Mouse (Mus musculus) bone marrow, adult 2 months (tissue): Measurements from ENCODE around the gene Zfp69. TPM values are rescaled to one million over a fixed set of nuclear protein-coding genes. Genes with fewer than 3 reads are reported as not detected.

ENCODE experiments used
- H3K27ac ChIP-seq: fragments of 200-500 bp; 2 replicates; pipeline ENCODE4 v1.5.1; 2012; ENCODE audit warnings: low read depth, mild to moderate bottlenecking, control low read depth, inconsistent platforms, low read length; ENCODE audit not compliant: control insufficient read depth, poor library complexity, insufficient read depth
- H3K4me1 ChIP-seq: fragments of 200-500 bp; 2 replicates; pipeline ENCODE4 v1.6.1; 2011; ENCODE audit warnings: low read length; ENCODE audit not compliant: control insufficient read depth, insufficient read depth
- H3K4me3 ChIP-seq: fragments of 200-500 bp; replicated peaks from 2 replicates; pipeline ENCODE3; 2011; ENCODE audit warnings: mild to moderate bottlenecking, low read depth, low read length, control low read depth; ENCODE audit not compliant: control insufficient read depth
- CTCF ChIP-seq: fragments of 200-500 bp; IDR thresholded peaks from 2 replicates; pipeline ENCODE4 v1.5.1; 2011; ENCODE audit warnings: low read length, control low read depth; ENCODE audit not compliant: control insufficient read depth, insufficient read depth
- POLR2A ChIP-seq: fragments of 200-500 bp; IDR thresholded peaks from 2 replicates; pipeline ENCODE4 v1.6.1; 2011; ENCODE audit warnings: low read depth, mild to moderate bottlenecking, control low read depth, low read length, borderline replicate concordance; ENCODE audit not compliant: control insufficient read depth
- WGBS: fragments of 180-500 bp; shearing (Covaris S2); methylation state at CpG from one replicate; pipeline ENCODE4 v1.1.7; 2018; 5-methylcytosine and 5-hydroxymethylcytosine counted together
- polyA plus RNA-seq: library from polyadenylated mRNA; stranded (reverse); fragments of >200 nt; gene quantifications from 2 replicates; pipeline ENCODE4 v1.2.4, GENCODE M21; 2011; ENCODE audit warnings: low replicate concordance; ENCODE audit not compliant: missing spikeins, insufficient read depth, insufficient read length

Zfp69 gene
- polyA plus RNA-seq, 1 experiment: 3.6 TPM

GRCm38 (mm10) chr4:120895810-120896584, 55.5 kb downstream of the Zfp69 start:
- WGBS: 79% methylated on average over 7 of the region's 7 CpGs
- Histone ChIP-seq H3K4me1 (no peaks in the 10 kb centered on the region), H3K4me3 (no peak overlapping the region), H3K27ac (no peak overlapping the region)
- TF ChIP-seq CTCF: no peak

- WGBS: 79% methylated on average over 7 of the region's 7 CpGs
- no peak overlapping the region for H3K4me3 ChIP-seq
- H3K4me1 ChIP-seq: no peaks in the 10 kb centered on the region
- no peak for TF ChIP-seq CTCF
- TF ChIP-seq POLR2A: no peak
- no peak overlapping the region for H3K27ac ChIP-seq
Measured at GRCm38 (mm10) chr4:120895226-120895625, 56.3 kb downstream of the Zfp69 start.

GRCm38 (mm10) chr4:120894584-120894983, 56.9 kb downstream of the Zfp69 start:
- no peak overlapping the region for H3K4me3 ChIP-seq
- H3K27ac ChIP-seq: no peak overlapping the region
- WGBS: 78% methylated on average over 11 of the region's 11 CpGs
- H3K4me1 ChIP-seq: no peaks in the 10 kb centered on the region
- TF ChIP-seq CTCF: no peak
- TF ChIP-seq POLR2A: no peak

GRCm38 (mm10) chr4:120893656-120894401, 57.7 kb downstream of the Zfp69 start:
- Histone ChIP-seq H3K4me1 (no peaks in the 10 kb centered on the region), H3K27ac (no peak overlapping the region; the same call in 1 of the 2 replicates), H3K4me3 (no peak overlapping the region)
- TF ChIP-seq POLR2A (no peak), CTCF (no peak)
- 74% methylated on average over 11 of the region's 11 CpGs for WGBS

- H3K4me1 ChIP-seq: no peaks in the 10 kb centered on the region
- TF ChIP-seq CTCF (no peak), POLR2A (no peak)
- 50% methylated on average over 1 of the region's 1 CpGs for WGBS
- H3K4me3 ChIP-seq: no peak overlapping the region
- no peak overlapping the region for H3K27ac ChIP-seq
Measured at GRCm38 (mm10) chr4:120892516-120892915, 59.0 kb downstream of the Zfp69 start.

GRCm38 (mm10) chr4:120891960-120892359, 59.5 kb downstream of the Zfp69 start:
- Histone ChIP-seq H3K27ac (no peak overlapping the region), H3K4me1 (no peaks in the 10 kb centered on the region), H3K4me3 (no peak overlapping the region)
- no peak for TF ChIP-seq POLR2A
- TF ChIP-seq CTCF: no peak

- Histone ChIP-seq H3K4me1 (no peaks in the 10 kb centered on the region), H3K27ac (no peak overlapping the region), H3K4me3 (no peak overlapping the region)
- WGBS: 79% methylated on average over 11 of the region's 11 CpGs
- TF ChIP-seq POLR2A: no peak
- no peak for TF ChIP-seq CTCF
Measured at GRCm38 (mm10) chr4:120890754-120891440, 60.6 kb downstream of the Zfp69 start.

- WGBS: 72% methylated on average over 8 of the region's 8 CpGs
Measured at GRCm38 (mm10) chr4:120888884-120889283, 62.6 kb downstream of the Zfp69 start.

More at GRCm38 (mm10) chr4:120888884-120889283, 62.6 kb downstream of the Zfp69 start:
- TF ChIP-seq POLR2A (no peak), CTCF (no peak)
- Histone ChIP-seq H3K4me1 (no peaks in the 10 kb centered on the region), H3K4me3 (no peak overlapping the region), H3K27ac (no peak overlapping the region)
